In genomic region chr7:132487361-132487760, GRCm38 (mm10) we compare ENCODE assay signal across 21 mouse cellular contexts.
DNase-seq lines count a peak whose midpoint lies in the region; ATAC-seq lines count a peak whose summit lies in the region.
"Had no signal": no experiment of that assay in that cellular context is flagged by ENCODE, and none has a peak within 500 bp of the region (broad histone marks: within the 10 kb centered on the region; RNA-seq: fewer than 3 reads in every experiment).

No protein-coding gene starts in this region.

- H3K9me3 ChIP-seq in kidney, embryonic 14.5 days (ENCODE audit: control insufficient read depth, low read length): no peaks in the 10 kb centered on the region
- H3K9me3 ChIP-seq: embryonic facial prominence, embryonic 13.5 days; forebrain, embryonic 12.5 days; heart, embryonic 12.5 days; hindbrain, embryonic 12.5 days had no signal

- 22% methylated on average over 6 of the region's 6 CpGs for WGBS in kidney, embryonic 14.5 days

- H3K27ac ChIP-seq in kidney, embryonic 14.5 days (ENCODE audit: low read depth, low read length): no peak overlapping the region
- H3K27ac ChIP-seq: embryonic facial prominence, embryonic 13.5 days; forebrain, embryonic 12.5 days; hindbrain, embryonic 12.5 days had no signal

- no peaks in the 10 kb centered on the region for H3K4me1 ChIP-seq in kidney, embryonic 14.5 days (ENCODE audit: control insufficient read depth, insufficient read depth, low read length)
- H3K4me1 ChIP-seq: forebrain, embryonic 12.5 days; heart, embryonic 12.5 days had no signal

- H3K4me2 ChIP-seq in kidney, embryonic 14.5 days (replicated peaks; ENCODE audit: low read depth, low read length): no peak overlapping the region
- H3K4me2 ChIP-seq: embryonic facial prominence, embryonic 13.5 days; forebrain, embryonic 12.5 days; heart, embryonic 12.5 days; hindbrain, embryonic 12.5 days had no signal

- no peaks in the 10 kb centered on the region for H3K27me3 ChIP-seq in kidney, embryonic 14.5 days (ENCODE audit: control insufficient read depth, insufficient read depth, low read length)
- H3K27me3 ChIP-seq: embryonic facial prominence, embryonic 13.5 days; forebrain, embryonic 12.5 days; hindbrain, embryonic 12.5 days had no signal

- H3K4me3 ChIP-seq in kidney, embryonic 14.5 days (ENCODE audit: low read length): no peak overlapping the region
- H3K4me3 ChIP-seq: embryonic facial prominence, embryonic 13.5 days; forebrain, embryonic 12.5 days; heart, embryonic 12.5 days; hindbrain, embryonic 12.5 days had no signal

- no peak overlapping the region for H3K9ac ChIP-seq in kidney, embryonic 14.5 days (ENCODE audit: low read depth, low read length)
- H3K9ac ChIP-seq: embryonic facial prominence, embryonic 13.5 days; forebrain, embryonic 12.5 days; heart, embryonic 12.5 days; hindbrain, embryonic 12.5 days had no signal

- no peaks in the 10 kb centered on the region for H3K36me3 ChIP-seq in kidney, embryonic 14.5 days (ENCODE audit: control insufficient read depth, insufficient read depth, low read length)
- H3K36me3 ChIP-seq: embryonic facial prominence, embryonic 13.5 days; forebrain, embryonic 12.5 days; G1E; heart, embryonic 12.5 days; hindbrain, embryonic 12.5 days had no signal

- DNase-seq in cerebellum, postnatal 14 days: peak; percentile 18 to 20
- DNase-seq in cerebellum, postnatal 25 days: no peak
- no peak for DNase-seq in kidney, adult 8-10 months
- peak; percentile 27 for DNase-seq in 3T3-L1 (ENCODE audit: low read depth, low spot score)
- DNase-seq in mesoderm, embryonic 11.5 days (ENCODE audit: low read depth, low spot score): peak; percentile 37
- no peak for DNase-seq in adrenal gland, adult (ENCODE audit: inconsistent age in 2 of 2, low spot score in 1 of 2)
- DNase-seq: adrenal gland, postnatal 10 days; cerebellum, adult 11 months; cerebellum, adult 9-10 months; gastrocnemius, postnatal 10 days; heart, adult 18-20 months; heart, postnatal 36 days had no signal

- 0 out of 2 replicates have a peak, but pooled peaks have one; percentile 24 for ATAC-seq in kidney, embryonic 14.5 days (ENCODE audit: low FRiP score, low TSS enrichment)
- ATAC-seq: forebrain, embryonic 16.5 days; hindbrain, embryonic 16.5 days; inflammation-experienced regulatory T-cells, adult 6 months had no signal

Comparison
In these comparisons a context has a peak if more than half of its experiments do, and no peak if none do; other contexts are left out.
1. DNase-seq: peak in cerebellum, postnatal 14 days (2 of 2), 3T3-L1 (single experiment) and mesoderm, embryonic 11.5 days (single experiment); none in cerebellum, postnatal 25 days (0 of 2), kidney, adult 8-10 months (0 of 2) and adrenal gland, adult (0 of 2).